Mouse (Mus musculus) adrenal gland, adult (tissue): ENCODE measurements at regions not wholly inside any gene's neighbourhood (a gene's known extent, or its start where the extent isn't known, plus 50 kb on each side); places are given as distances from the start of the nearest gene placed in this dataset.

ENCODE experiments used
- DNase-seq, 2 experiments: peaks; one replicate each; pipeline ENCODE4 v3.0.0; 2022 to 2023; ENCODE audit warnings: low spot score in 1 of 2; ENCODE audit not compliant: inconsistent age in 2 of 2

GRCm38 (mm10) chr15:62153222-62153621 lies 1230.4 kb upstream of the A1bg start:
- no peak for DNase-seq

- peak in 1 of 2 experiments; percentile 32 for DNase-seq
These were observed 1229.3 kb upstream of the A1bg start for GRCm38 (mm10) chr15:62152133-62152532.

- no peak for DNase-seq
These were observed 1228.9 kb upstream of the A1bg start for GRCm38 (mm10) chr15:62151690-62152089.

GRCm38 (mm10) chr15:62150296-62150695 lies 1227.5 kb upstream of the A1bg start:
- DNase-seq = no peak

GRCm38 (mm10) chr15:62148680-62149237 lies 1225.9 kb upstream of the A1bg start:
- no peak for DNase-seq

GRCm38 (mm10) chr15:62147343-62147953 lies 1224.6 kb upstream of the A1bg start:
- DNase-seq = peak in 1 of 2 experiments; percentile 25

GRCm38 (mm10) chr15:62145643-62146285 lies 1223.0 kb upstream of the A1bg start:
- DNase-seq = peak in 1 of 2 experiments; percentile 48

GRCm38 (mm10) chr15:62144776-62145564 lies 1222.2 kb upstream of the A1bg start:
- DNase-seq = no peak

- no peak for DNase-seq
These were observed 1217.0 kb upstream of the A1bg start for GRCm38 (mm10) chr15:62139859-62140258.

GRCm38 (mm10) chr15:62139192-62139591 lies 1216.4 kb upstream of the A1bg start:
- DNase-seq = peak; percentile 31 to 73

GRCm38 (mm10) chr15:62138701-62139100 lies 1215.9 kb upstream of the A1bg start:
- DNase-seq = no peak

GRCm38 (mm10) chr15:62136932-62137594 lies 1214.3 kb upstream of the A1bg start:
- peak; percentile 70 to 93 for DNase-seq

- peak in 1 of 2 experiments; percentile 53 for DNase-seq
These were observed 1212.0 kb upstream of the A1bg start for GRCm38 (mm10) chr15:62134835-62135234.

- no peak for DNase-seq
These were observed 1211.5 kb upstream of the A1bg start for GRCm38 (mm10) chr15:62134308-62134707.

- DNase-seq = no peak
These were observed 1210.1 kb upstream of the A1bg start for GRCm38 (mm10) chr15:62132895-62133294.

GRCm38 (mm10) chr15:62131686-62132085 lies 1208.9 kb upstream of the A1bg start:
- no peak for DNase-seq

- DNase-seq = no peak
These were observed 1207.7 kb upstream of the A1bg start for GRCm38 (mm10) chr15:62130530-62130929.

GRCm38 (mm10) chr15:62128546-62129212 lies 1205.9 kb upstream of the A1bg start:
- no peak for DNase-seq

- no peak for DNase-seq
These were observed 1204.9 kb upstream of the A1bg start for GRCm38 (mm10) chr15:62127602-62128158.

GRCm38 (mm10) chr15:62125718-62126117 lies 1202.9 kb upstream of the A1bg start:
- DNase-seq = no peak
